Mouse (Mus musculus): ENCODE data around the gene Farsb. TPM values are rescaled to one million over a fixed set of nuclear protein-coding genes. Genes with fewer than 3 reads are reported as not detected.

Gene Farsb
- 44.0 and 45.4 TPM in 2 replicates for polyA plus RNA-seq (2012; rRNA removed)

DNA sequence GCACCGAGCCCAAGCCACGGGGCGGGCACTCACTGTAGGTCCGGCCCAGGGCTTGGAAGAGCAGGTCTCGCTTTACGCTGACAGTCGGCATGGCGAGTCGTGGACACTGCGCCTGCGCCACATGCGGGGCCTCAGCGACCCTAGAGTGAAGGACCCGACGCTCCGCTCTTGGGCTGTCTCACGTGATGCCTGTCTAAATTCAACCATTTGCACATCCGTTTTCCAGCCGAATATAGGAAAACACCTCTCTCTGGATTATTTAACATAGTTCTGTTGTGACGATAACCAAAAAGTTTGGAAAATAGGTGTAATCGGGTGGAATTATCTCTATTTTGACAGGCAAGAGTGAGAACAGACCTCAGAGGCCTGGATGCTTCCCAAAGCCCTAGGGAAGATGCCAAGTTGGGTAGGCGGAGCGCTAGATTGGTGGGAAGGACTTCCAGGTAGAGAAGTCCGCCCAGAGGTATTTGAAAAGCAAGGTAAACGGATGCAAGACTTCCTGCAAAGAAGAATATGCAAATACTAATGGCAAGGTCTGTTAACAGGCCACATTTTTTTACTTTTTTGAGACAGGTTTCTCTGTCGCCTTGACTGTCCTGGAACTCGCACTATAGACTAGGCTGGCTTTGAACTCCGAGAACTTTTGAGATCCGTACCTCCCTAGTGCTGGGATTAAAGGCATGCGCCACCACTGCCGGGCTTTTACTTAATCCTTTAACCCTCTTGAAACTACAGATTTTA lies at the start of gene Farsb:
Gene Farsb (minus strand): TSS at position 146 of the 741 bp plus-strand sequence.

GRCm38 (mm10) chr1:78511621-78512160 lies 23.0 kb upstream of the Farsb start, which contains the start of gene BC035947:
Gene BC035947, minus strand, starts transcription at chr1:78512158.

GRCm38 (mm10) chr1:78510862-78511261 lies 22.2 kb upstream of the Farsb start, which contains the start of gene Mogat1:
Gene Mogat1, plus strand, starts transcription at chr1:78510991.

Other genes starting within 250 kb of the Farsb start
- 0.02 and 0.03 TPM in 2 replicates for gene Sgpp2, start 178.6 kb downstream of the Farsb start, polyA plus RNA-seq (2012; rRNA removed)
- gene Mogat1, start 22.1 kb upstream of the Farsb start, polyA plus RNA-seq (2012; rRNA removed), result not detected in 2 replicates
- gene BC035947, start 23.3 kb upstream of the Farsb start, polyA plus RNA-seq (2012; rRNA removed), result not detected in 2 replicates
- 10.0 and 10.5 TPM in 2 replicates for gene Acsl3, start 168.9 kb upstream of the Farsb start, polyA plus RNA-seq (2012; rRNA removed)
- gene Utp14b, start 169.1 kb upstream of the Farsb start, polyA plus RNA-seq (2012; rRNA removed), result 1.5 and 1.6 TPM in 2 replicates

Data from liver, embryonic 14 days (tissue).